Mouse (Mus musculus): Measurements from ENCODE around the gene Cst13. TPM values are rescaled to one million over a fixed set of nuclear protein-coding genes. Genes with fewer than 3 reads are reported as not detected.

Gene Cst13
- polyA plus RNA-seq, 1 experiment from 2014 or later: not detected

- Histone ChIP-seq H3K9ac (no peak overlapping the region), H3K27me3 (replicated peaks) (no peaks in the 10 kb centered on the region), H3K4me2 (replicated peaks) (no peak overlapping the region), H3K9me3 (no peaks in the 10 kb centered on the region), H3K4me1 (peaks cover 13% of the 10 kb centered on the region), H3K27ac (no peak overlapping the region), H3K4me3 (no peak overlapping the region), H3K36me3 (no peaks in the 10 kb centered on the region)
- 17% methylated on average over 2 of the region's 2 CpGs for WGBS
- no peak for ATAC-seq (ENCODE audit: low FRiP score, low read depth)
Measured at GRCm38 (mm10) chr2:148878641-148879130, 58.8 kb downstream of the Cst13 start.

DNA sequence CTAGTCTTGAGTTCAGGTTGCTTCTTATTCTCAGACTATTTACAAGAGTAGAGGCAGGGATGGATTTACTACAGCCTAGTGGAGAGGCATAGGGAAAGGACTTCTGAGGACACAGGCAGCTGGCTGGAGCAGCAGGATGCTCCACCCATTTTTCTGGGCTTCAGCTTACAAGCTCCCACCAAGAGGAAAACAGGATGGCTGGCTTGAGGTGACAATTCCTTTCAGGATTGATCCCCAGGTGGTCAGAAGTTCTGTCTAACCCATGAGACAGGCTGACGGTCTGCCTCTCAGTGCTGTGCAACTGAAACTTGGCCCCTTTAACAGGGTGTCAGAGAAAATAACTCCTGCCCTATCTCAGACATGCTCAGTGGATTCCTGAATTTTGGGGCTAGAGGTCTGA lies 59.3 kb downstream of the Cst13 start:
- Histone ChIP-seq H3K9ac (no peak overlapping the region), H3K36me3 (no peaks in the 10 kb centered on the region), H3K4me1 (peaks cover 8% of the 10 kb centered on the region), H3K4me2 (replicated peaks) (no peak overlapping the region), H3K27ac (no peak overlapping the region), H3K27me3 (replicated peaks) (no peaks in the 10 kb centered on the region), H3K9me3 (no peaks in the 10 kb centered on the region), H3K4me3 (no peak overlapping the region)
- no peak for ATAC-seq (ENCODE audit: low FRiP score, low read depth)
- 53% methylated on average over 1 of the region's 1 CpGs for WGBS

Other genes starting within 250 kb of the Cst13 start
- 76.4 and 81.7 TPM in 2 replicates for gene Nxt1, start 147.5 kb upstream of the Cst13 start, polyA plus RNA-seq (2016; fragmentation: Nextera tagmentation; extraction: Ambion mirVana)
- gene Gzf1, start 139.1 kb upstream of the Cst13 start, polyA plus RNA-seq (2016; fragmentation: Nextera tagmentation; extraction: Ambion mirVana): 17.1 and 19.5 TPM in 2 replicates
- 28.0 and 33.0 TPM in 2 replicates for gene Napb, start 87.6 kb upstream of the Cst13 start, polyA plus RNA-seq (2016; fragmentation: Nextera tagmentation; extraction: Ambion mirVana)
- not detected in 2 replicates for gene Cstl1, start 69.7 kb upstream of the Cst13 start, polyA plus RNA-seq (2016; fragmentation: Nextera tagmentation; extraction: Ambion mirVana)
- gene Cst11, start 48.6 kb upstream of the Cst13 start, polyA plus RNA-seq (2016; fragmentation: Nextera tagmentation; extraction: Ambion mirVana): not detected in 2 replicates
- not detected in 2 replicates for gene 8030411F24Rik, start 38.1 kb upstream of the Cst13 start, polyA plus RNA-seq (2016; fragmentation: Nextera tagmentation; extraction: Ambion mirVana)
- gene Cst12, start 30.7 kb upstream of the Cst13 start, polyA plus RNA-seq (2016; fragmentation: Nextera tagmentation; extraction: Ambion mirVana): not detected in 2 replicates
- not detected in 2 replicates for gene Cst8, start 21.3 kb upstream of the Cst13 start, polyA plus RNA-seq (2016; fragmentation: Nextera tagmentation; extraction: Ambion mirVana)
- gene Cst9, start 15.1 kb downstream of the Cst13 start, polyA plus RNA-seq (2016; fragmentation: Nextera tagmentation; extraction: Ambion mirVana): not detected in 2 replicates
- not detected in 2 replicates for gene 9230104L09Rik, start 45.0 kb downstream of the Cst13 start, polyA plus RNA-seq (2016; fragmentation: Nextera tagmentation; extraction: Ambion mirVana)
- gene Cst3, start 55.6 kb downstream of the Cst13 start, polyA plus RNA-seq (2016; fragmentation: Nextera tagmentation; extraction: Ambion mirVana): 332 and 342 TPM in 2 replicates
- not detected in 2 replicates for gene Gm1330, start 183.2 kb downstream of the Cst13 start, polyA plus RNA-seq (2016; fragmentation: Nextera tagmentation; extraction: Ambion mirVana)
- gene Gm10750, start 197.2 kb downstream of the Cst13 start, polyA plus RNA-seq (2016; fragmentation: Nextera tagmentation; extraction: Ambion mirVana): not detected in 2 replicates